Mouse (Mus musculus) heart, embryonic 13.5 days (tissue): ENCODE data around the gene Kpna7. TPM values are rescaled to one million over a fixed set of nuclear protein-coding genes. Genes with fewer than 3 reads are reported as not detected.

Experiments
- ATAC-seq: fragments of 200-750 bp; cut with Nextera tagmentation; 2 replicates; pipeline ENCODE4 v1.8.0; 2017; ENCODE audit warnings: moderate TSS enrichment; ENCODE audit not compliant: insufficient number of reproducible peaks, low FRiP score, low TSS enrichment; ENCODE audit errors: extremely low read depth
- H3K27ac ChIP-seq: fragments of 300-500 bp; sonication (generic); replicated peaks from 2 replicates; pipeline ENCODE4 v1.5.1; 2015; ENCODE audit warnings: moderate library complexity, mild to moderate bottlenecking, inconsistent platforms
- H3K27me3 ChIP-seq: fragments of 300-500 bp; sonication (generic); replicated peaks from 2 replicates; pipeline ENCODE4 v1.6.1; 2015; ENCODE audit warnings: mild to moderate bottlenecking, inconsistent platforms
- H3K36me3 ChIP-seq: fragments of 300-500 bp; sonication (generic); 2 replicates; pipeline ENCODE4 v1.6.1; 2015; ENCODE audit warnings: mild to moderate bottlenecking, inconsistent platforms
- H3K4me1 ChIP-seq: fragments of 300-500 bp; sonication (generic); 2 replicates; pipeline ENCODE4 v1.6.1; 2015; ENCODE audit warnings: inconsistent platforms
- H3K4me2 ChIP-seq: fragments of 300-500 bp; sonication (generic); 2 replicates; pipeline ENCODE4 v1.6.1; 2015; ENCODE audit warnings: inconsistent platforms, mild to moderate bottlenecking, moderate library complexity
- H3K4me3 ChIP-seq: fragments of 300-500 bp; sonication (generic); 2 replicates; pipeline ENCODE4 v1.5.1; 2015; ENCODE audit warnings: moderate library complexity, mild to moderate bottlenecking, inconsistent platforms
- H3K9ac ChIP-seq: fragments of 300-500 bp; sonication (generic); 2 replicates; pipeline ENCODE4 v1.6.1; 2015; ENCODE audit warnings: inconsistent platforms, mild to moderate bottlenecking, moderate library complexity
- H3K9me3 ChIP-seq: fragments of 300-500 bp; sonication (generic); 2 replicates; pipeline ENCODE4 v1.6.1; 2016; ENCODE audit warnings: inconsistent platforms
- WGBS: fragments of 180-500 bp; shearing (Covaris S2); methylation state at CpG from one replicate; pipeline ENCODE4 v1.1.7; 2015; ENCODE audit warnings: mixed read lengths; 5-methylcytosine and 5-hydroxymethylcytosine counted together
- polyA plus RNA-seq: library from polyadenylated mRNA; unstranded; fragments of >200 nt; fragmentation: Nextera tagmentation; extraction: Ambion mirVana; gene quantifications from 2 replicates; pipeline ENCODE4 v1.2.1, GENCODE M21; 2015

The Kpna7 gene
- polyA plus RNA-seq, 1 experiment from 2014 or later = not detected

- Histone ChIP-seq H3K9ac (no peak overlapping the region), H3K9me3 (0 out of 2 replicates have a peak, but pooled peaks cover 3% of the 10 kb centered on the region), H3K27me3 (no peaks in the 10 kb centered on the region; the same call in 1 of the 2 replicates), H3K4me2 (no peak overlapping the region), H3K27ac (no peak overlapping the region), H3K36me3 (no peaks in the 10 kb centered on the region), H3K4me1 (peaks cover 5% of the 10 kb centered on the region; the same call in 1 of the 2 replicates), H3K4me3 (no peak overlapping the region)
- 44% methylated on average over 9 of the region's 9 CpGs for WGBS
- ATAC-seq = no peak
Measured at GRCm38 (mm10) chr5:144988340-144989060, 95.3 kb downstream of the Kpna7 start.

DNA sequence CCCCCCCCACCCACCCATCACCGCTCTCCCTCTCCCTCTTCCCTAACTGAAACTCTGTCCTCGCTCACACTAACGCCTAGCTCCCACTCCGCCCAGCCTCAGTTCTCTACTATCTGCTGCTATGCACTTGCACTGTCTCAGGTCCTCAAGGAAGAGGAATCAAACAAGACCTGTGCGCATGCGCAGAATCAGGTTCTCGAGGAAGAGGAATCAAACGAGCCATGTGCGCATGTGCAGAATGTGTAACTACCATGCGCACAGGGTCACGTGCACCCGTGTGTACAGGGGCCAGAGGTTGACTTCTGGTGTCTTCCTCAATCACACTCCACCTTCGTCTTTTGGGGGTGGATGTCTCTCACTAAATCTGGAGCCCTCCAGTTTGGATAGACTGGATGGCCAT lies 96.3 kb downstream of the Kpna7 start:
- ATAC-seq = no peak
- no peak overlapping the region for H3K9ac ChIP-seq
- peaks cover 5% of the 10 kb centered on the region; the same call in 1 of the 2 replicates for H3K4me1 ChIP-seq
- no peak overlapping the region for H3K4me2 ChIP-seq
- peaks cover 7% of the 10 kb centered on the region; the same call in 1 of the 2 replicates for H3K9me3 ChIP-seq
- no peak overlapping the region for H3K4me3 ChIP-seq
- H3K27me3 ChIP-seq = no peaks in the 10 kb centered on the region; the same call in 1 of the 2 replicates
- no peak overlapping the region for H3K27ac ChIP-seq
- no peaks in the 10 kb centered on the region for H3K36me3 ChIP-seq
- WGBS = 87% methylated on average over 13 of the region's 13 CpGs

DNA sequence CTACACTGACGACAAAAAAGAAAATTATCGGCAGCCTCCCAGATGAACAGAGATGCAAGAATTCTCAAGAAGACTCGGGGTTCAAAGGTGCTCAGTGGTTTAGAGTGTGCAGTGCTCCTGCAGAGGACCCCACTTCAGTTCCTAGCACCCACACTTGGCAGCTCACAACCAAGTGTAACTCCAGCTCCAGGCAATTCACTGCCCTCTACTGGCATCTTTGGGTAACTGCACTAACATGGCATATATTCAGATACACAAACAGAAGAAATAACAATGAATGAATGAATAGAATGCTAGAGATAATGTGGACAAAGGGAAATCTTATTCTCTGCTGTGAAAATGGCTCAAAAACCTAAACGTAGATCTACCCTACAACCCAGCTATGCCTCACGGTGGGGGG lies 99.0 kb downstream of the Kpna7 start:
- Histone ChIP-seq H3K4me1 (peaks cover 5% of the 10 kb centered on the region; the same call in 1 of the 2 replicates), H3K4me3 (no peak overlapping the region), H3K9ac (no peak overlapping the region), H3K27me3 (no peaks in the 10 kb centered on the region), H3K27ac (no peak overlapping the region), H3K9me3 (peaks cover 7% of the 10 kb centered on the region; the same call in 1 of the 2 replicates), H3K4me2 (no peak overlapping the region), H3K36me3 (no peaks in the 10 kb centered on the region)
- 86% methylated on average over 5 of the region's 5 CpGs for WGBS
- no peak for ATAC-seq

DNA sequence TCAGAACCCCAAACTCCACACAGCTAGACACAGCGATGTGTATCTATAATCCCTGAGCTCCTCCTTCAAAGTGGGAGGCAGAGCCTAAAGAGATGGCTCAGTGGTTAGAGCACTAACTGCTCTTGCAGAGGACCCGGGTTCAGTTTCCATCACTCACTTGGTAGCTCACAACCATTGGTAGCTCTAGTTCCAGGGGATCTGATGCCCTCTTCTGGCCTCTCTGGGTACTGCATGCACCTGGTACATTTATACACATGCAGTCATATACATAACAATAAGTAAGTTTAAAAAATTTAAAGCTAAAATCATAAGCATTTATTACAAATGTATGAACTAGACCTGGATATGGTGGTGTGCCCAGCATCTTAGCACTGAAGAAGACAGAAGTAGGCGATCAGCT lies 100.6 kb downstream of the Kpna7 start:
- no peak overlapping the region for H3K27ac ChIP-seq
- peaks cover 10% of the 10 kb centered on the region for H3K4me1 ChIP-seq
- H3K9me3 ChIP-seq = peaks cover 7% of the 10 kb centered on the region; the same call in 1 of the 2 replicates
- H3K36me3 ChIP-seq = no peaks in the 10 kb centered on the region
- H3K27me3 ChIP-seq = no peaks in the 10 kb centered on the region
- no peak overlapping the region for H3K9ac ChIP-seq
- no peak overlapping the region for H3K4me2 ChIP-seq
- H3K4me3 ChIP-seq = no peak overlapping the region
- WGBS = 87% methylated on average over 3 of the region's 3 CpGs
- ATAC-seq = no peak

DNA sequence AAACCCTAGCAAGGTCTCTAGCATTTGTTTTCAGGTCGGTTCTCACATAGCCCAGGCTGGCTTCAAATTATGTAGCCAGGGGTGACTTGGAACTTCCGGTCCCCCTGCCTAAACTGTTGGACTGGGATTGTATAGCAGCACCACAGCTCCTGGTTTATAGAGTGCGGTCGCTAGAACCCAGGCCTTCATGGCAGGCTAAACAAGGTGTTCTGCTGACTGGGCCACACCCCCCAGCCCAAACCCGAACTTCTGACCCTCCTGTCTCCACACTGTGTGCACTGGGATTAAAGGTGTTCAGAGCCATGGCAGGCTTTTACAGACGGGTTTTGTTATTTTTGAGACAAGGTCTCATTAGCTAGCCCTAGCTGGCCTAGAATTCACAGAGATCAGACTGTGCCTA lies 104.7 kb downstream of the Kpna7 start:
- WGBS = 76% methylated on average over 6 of the region's 6 CpGs
- no peak for ATAC-seq

DNA sequence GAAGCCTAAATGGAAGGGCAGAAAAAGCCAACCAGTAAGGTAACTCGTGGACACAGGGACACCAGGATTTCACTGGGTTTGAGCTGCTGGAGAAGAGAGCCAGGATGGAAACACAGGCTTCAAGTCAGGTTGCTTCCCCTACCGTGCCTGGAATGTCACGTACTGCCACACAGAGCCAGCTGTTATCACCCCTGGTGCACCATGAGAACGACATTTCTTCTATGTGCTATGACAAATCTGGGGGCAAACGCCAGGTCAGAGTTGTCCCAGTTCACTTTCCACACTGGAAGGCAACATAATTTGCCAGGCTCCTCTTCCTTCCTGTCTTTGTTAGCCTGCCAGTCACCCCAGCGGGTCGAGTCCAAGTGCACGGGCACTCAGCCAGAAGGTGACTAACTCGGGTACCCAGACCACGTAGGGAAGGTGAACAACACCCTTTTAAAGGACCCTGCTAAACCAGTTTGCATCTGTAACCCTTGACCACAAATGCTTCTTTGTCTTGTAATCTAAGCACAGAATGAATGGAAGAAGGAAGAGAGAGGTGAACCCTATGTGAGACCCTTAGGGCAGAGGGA lies 105.2 kb downstream of the Kpna7 start:
- H3K27ac ChIP-seq = peak overlapping the region; percentile 66
- H3K4me1 ChIP-seq = peaks cover 9% of the 10 kb centered on the region
- H3K9ac ChIP-seq = no peak overlapping the region
- peaks cover 4% of the 10 kb centered on the region; the same call in 1 of the 2 replicates for H3K9me3 ChIP-seq
- no peak overlapping the region for H3K4me2 ChIP-seq
- H3K4me3 ChIP-seq = no peak overlapping the region
- ATAC-seq = no peak
- H3K27me3 ChIP-seq = no peaks in the 10 kb centered on the region
- WGBS = 38% methylated on average over 10 of the region's 10 CpGs
- no peaks in the 10 kb centered on the region for H3K36me3 ChIP-seq

More for the DNA sequence above, 104.7 kb downstream of the Kpna7 start:
- no peaks in the 10 kb centered on the region for H3K36me3 ChIP-seq
- peak overlapping the region; percentile 66 for H3K27ac ChIP-seq
- H3K9me3 ChIP-seq = peaks cover 4% of the 10 kb centered on the region; the same call in 1 of the 2 replicates
- no peak overlapping the region for H3K4me2 ChIP-seq
- H3K4me1 ChIP-seq = peaks cover 9% of the 10 kb centered on the region
- H3K9ac ChIP-seq = no peak overlapping the region
- H3K4me3 ChIP-seq = no peak overlapping the region
- H3K27me3 ChIP-seq = no peaks in the 10 kb centered on the region

DNA sequence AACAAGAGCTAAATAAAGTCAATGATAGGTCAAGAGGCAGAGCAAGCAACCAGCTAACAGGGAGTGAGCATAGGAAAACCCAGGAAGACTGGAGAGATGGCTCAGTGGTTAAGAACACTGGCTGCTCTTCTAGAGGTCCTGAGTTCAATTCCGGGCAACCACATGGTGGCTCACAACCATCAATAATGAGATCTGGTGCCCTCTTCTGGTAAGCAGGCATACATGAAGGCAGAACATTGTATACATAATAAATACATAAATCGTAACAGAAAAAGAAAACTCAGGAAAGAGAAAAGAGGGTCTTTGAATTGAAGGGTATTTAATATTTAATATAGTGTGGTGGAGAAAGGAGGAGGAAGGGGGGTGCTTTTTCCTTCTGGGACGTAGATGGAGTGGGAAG lies 112.6 kb downstream of the Kpna7 start:
- Histone ChIP-seq H3K4me2 (no peak overlapping the region), H3K36me3 (no peaks in the 10 kb centered on the region), H3K4me1 (peaks cover 6% of the 10 kb centered on the region), H3K9me3 (no peaks in the 10 kb centered on the region), H3K9ac (no peak overlapping the region), H3K27me3 (peaks cover 10% of the 10 kb centered on the region), H3K4me3 (no peak overlapping the region), H3K27ac (no peak overlapping the region)
- 79% methylated on average over 3 of the region's 3 CpGs for WGBS
- no peak for ATAC-seq

DNA sequence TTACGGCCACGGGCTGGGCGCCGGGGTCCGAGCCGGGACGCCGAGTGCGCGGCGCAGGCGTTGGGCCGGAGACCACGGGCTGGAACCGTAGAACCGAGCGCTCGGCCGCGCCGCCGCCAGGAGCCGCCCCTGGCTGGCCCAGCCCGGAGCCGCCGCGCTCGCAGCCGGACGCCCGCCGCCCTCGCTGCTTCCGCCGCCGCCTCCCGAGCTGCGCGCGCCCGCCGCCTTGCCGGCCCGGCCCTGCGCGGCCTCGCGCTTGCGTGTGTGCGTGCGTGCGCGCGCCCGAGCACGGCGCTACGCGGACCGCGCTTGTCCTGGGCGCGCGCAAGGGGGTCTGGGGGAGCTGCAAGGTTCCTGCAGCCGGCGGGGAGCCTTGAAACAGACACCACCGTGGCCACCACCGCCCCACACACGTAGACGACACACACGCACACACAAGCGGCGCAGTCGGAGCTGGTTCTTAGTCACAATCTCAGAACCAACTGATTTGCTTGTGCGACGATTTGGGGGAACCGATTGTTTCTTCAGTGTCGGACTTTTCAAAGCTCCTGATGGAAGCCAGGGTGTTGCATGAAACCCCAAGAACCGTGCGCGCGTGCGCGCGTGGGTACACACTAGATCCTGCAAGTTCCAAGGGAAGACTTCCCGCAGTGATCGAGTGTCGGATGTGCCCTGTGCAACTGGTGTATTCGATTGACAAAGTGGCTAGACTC lies 118.0 kb downstream of the Kpna7 start, which contains the start of gene Smurf1:
Gene Smurf1, minus strand, starts transcription at position 209 of the 713 bp plus-strand sequence.
- H3K4me1 ChIP-seq = peaks cover 45% of the 10 kb centered on the region
- H3K36me3 ChIP-seq = no peaks in the 10 kb centered on the region
- H3K4me2 ChIP-seq = peak within 1 kb of the TSS; percentile 71
- peak within 1 kb of the TSS; percentile 93 for H3K27ac ChIP-seq
- H3K9me3 ChIP-seq = no peaks in the 10 kb centered on the region
- peak; percentile 44 for ATAC-seq
- H3K4me3 ChIP-seq = peak within 1 kb of the TSS; percentile 94
- H3K9ac ChIP-seq = peak within 1 kb of the TSS; percentile 98
- under 1% methylated on average over 73 of the region's 89 CpGs for WGBS
- H3K27me3 ChIP-seq = peaks cover 10% of the 10 kb centered on the region

GRCm38 (mm10) chr5:144964872-144965638 lies 118.8 kb downstream of the Kpna7 start:
- Histone ChIP-seq H3K9me3 (no peaks in the 10 kb centered on the region), H3K36me3 (no peaks in the 10 kb centered on the region), H3K27me3 (peaks cover 10% of the 10 kb centered on the region), H3K27ac (peak overlapping the region; percentile 93), H3K4me3 (peak overlapping the region; percentile 94), H3K4me1 (peaks cover 52% of the 10 kb centered on the region), H3K4me2 (peak overlapping the region; percentile 71), H3K9ac (peak overlapping the region; percentile 98)
- 2% methylated on average over 28 of the region's 56 CpGs for WGBS
- peak; percentile 52 for ATAC-seq

- Histone ChIP-seq H3K9me3 (no peaks in the 10 kb centered on the region), H3K4me1 (peaks cover 58% of the 10 kb centered on the region), H3K4me3 (peak overlapping the region; percentile 94), H3K36me3 (no peaks in the 10 kb centered on the region), H3K4me2 (peak overlapping the region; percentile 71), H3K9ac (no peak overlapping the region), H3K27me3 (peaks cover 10% of the 10 kb centered on the region), H3K27ac (peak overlapping the region; percentile 93)
- ATAC-seq = 0 out of 2 replicates have a peak, but pooled peaks have one; percentile 3
- 29% methylated on average over 8 of the region's 8 CpGs for WGBS
Measured at GRCm38 (mm10) chr5:144964465-144964864, 119.4 kb downstream of the Kpna7 start.
